Mouse (Mus musculus): ENCODE data around the gene Acox3. TPM values are rescaled to one million over a fixed set of nuclear protein-coding genes. Genes with fewer than 3 reads are reported as not detected.

Gene Acox3
- polyA plus RNA-seq, 1 experiment from 2014 or later = 18.5 TPM

- Histone ChIP-seq H3K4me3 (no peak overlapping the region), H3K4me1 (replicated peaks) (peaks cover 8% of the 10 kb centered on the region; the same call in 1 of the 2 replicates), H3K27ac (replicated peaks) (no peak overlapping the region), H3K9ac (no peak overlapping the region), H3K4me2 (no peak overlapping the region), H3K27me3 (no peaks in the 10 kb centered on the region), H3K36me3 (no peaks in the 10 kb centered on the region), H3K9me3 (no peaks in the 10 kb centered on the region)
- ATAC-seq (ENCODE audit: low read depth) = no peak
These were observed 41.0 kb downstream of the Acox3 start for GRCm38 (mm10) chr5:35623831-35624230.

DNA sequence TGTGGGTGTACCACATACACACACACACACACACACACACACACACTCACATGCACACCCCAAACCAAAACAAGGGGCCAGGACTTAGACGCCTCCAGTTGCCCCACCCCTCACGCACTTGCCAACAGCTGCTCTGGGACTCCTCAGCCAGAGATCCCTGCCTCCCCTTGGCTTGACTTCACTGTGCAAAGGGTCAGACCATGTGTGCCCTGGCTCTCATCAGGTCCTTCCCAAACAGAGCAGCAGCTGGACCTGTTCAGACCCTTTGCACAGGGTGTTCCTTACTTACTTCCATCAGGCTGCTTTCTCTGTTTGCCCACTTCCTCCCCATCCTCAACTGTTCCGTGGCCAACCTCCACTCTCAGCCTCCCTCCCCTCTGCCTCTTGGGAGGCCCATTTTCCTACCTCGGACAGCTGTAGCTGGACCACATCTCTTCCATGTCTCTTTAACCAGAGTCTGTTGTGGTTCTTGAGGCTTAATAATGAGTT lies 42.0 kb downstream of the Acox3 start:
- WGBS = 82% methylated on average over 4 of the region's 4 CpGs
- H3K27me3 ChIP-seq = no peaks in the 10 kb centered on the region
- no peaks in the 10 kb centered on the region for H3K9me3 ChIP-seq
- H3K4me1 ChIP-seq (replicated peaks) = peaks cover 8% of the 10 kb centered on the region; the same call in 1 of the 2 replicates
- H3K4me2 ChIP-seq = no peak overlapping the region
- no peak overlapping the region for H3K9ac ChIP-seq
- no peak overlapping the region for H3K27ac ChIP-seq (replicated peaks)
- ATAC-seq (ENCODE audit: low read depth) = no peak
- no peaks in the 10 kb centered on the region for H3K36me3 ChIP-seq
- no peak overlapping the region for H3K4me3 ChIP-seq

DNA sequence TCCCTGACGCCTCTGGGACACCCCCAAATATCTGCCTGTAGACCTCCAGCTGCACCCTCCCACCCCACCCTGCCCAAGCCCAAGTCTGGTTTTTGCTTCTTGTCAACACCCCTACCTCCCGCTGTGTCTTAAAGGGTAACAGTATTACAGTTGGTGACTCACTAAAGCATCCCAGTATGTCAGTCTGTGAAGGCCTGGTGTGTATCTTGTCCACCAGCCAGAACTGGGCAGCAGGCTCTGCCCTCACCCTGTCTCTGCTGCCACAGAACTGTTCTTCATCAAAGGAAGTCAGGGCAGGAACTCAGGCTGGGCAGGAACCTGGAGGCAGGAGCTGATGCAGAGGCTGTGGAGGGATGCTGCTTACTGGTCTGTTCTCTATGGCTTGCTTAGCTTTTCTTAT lies 43.6 kb downstream of the Acox3 start:
- Histone ChIP-seq H3K9ac (no peak overlapping the region), H3K27ac (replicated peaks) (no peak overlapping the region), H3K27me3 (no peaks in the 10 kb centered on the region), H3K4me1 (replicated peaks) (peaks cover 2% of the 10 kb centered on the region; the same call in 1 of the 2 replicates), H3K36me3 (no peaks in the 10 kb centered on the region), H3K4me3 (no peak overlapping the region), H3K9me3 (no peaks in the 10 kb centered on the region), H3K4me2 (no peak overlapping the region)
- ATAC-seq (ENCODE audit: low read depth) = no peak
- 90% methylated on average over 2 of the region's 2 CpGs for WGBS

DNA sequence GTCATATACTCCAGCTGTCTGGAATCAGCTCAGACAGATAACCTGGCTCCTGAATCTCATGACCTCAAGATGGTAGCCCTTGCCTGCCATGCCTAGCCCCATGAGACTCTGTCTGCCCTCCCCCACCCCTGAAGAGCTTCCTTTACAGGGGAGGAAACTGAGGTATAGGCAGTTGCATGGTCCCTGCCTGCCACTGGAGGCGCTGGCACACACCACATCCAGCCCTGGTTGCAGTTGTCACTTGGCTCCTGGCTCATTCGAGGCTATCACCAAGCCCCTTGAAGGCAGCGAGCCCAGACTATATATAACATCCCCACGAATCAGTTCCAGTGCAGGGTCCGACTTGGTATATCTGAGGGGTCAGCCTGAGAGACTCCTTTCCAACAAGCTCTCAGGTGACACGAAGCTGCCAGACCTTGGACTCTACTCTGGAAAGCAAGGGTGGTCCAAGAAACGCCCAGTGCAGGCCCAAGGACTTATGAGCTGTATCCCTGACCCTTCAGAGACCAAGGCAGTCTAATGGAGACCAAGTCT lies 44.5 kb downstream of the Acox3 start:
- no peaks in the 10 kb centered on the region for H3K36me3 ChIP-seq
- no peak overlapping the region for H3K4me3 ChIP-seq
- 66% methylated on average over 7 of the region's 7 CpGs for WGBS
- H3K4me1 ChIP-seq (replicated peaks) = no peaks in the 10 kb centered on the region
- H3K9me3 ChIP-seq = no peaks in the 10 kb centered on the region
- no peak for ATAC-seq (ENCODE audit: low read depth)
- no peak overlapping the region for H3K9ac ChIP-seq
- H3K4me2 ChIP-seq = no peak overlapping the region
- H3K27me3 ChIP-seq = no peaks in the 10 kb centered on the region
- no peak overlapping the region for H3K27ac ChIP-seq (replicated peaks)

- no peaks in the 10 kb centered on the region for H3K4me1 ChIP-seq (replicated peaks)
- ATAC-seq (ENCODE audit: low read depth) = no peak
- no peaks in the 10 kb centered on the region for H3K27me3 ChIP-seq
- no peak overlapping the region for H3K27ac ChIP-seq (replicated peaks)
- no peaks in the 10 kb centered on the region for H3K9me3 ChIP-seq
- no peak overlapping the region for H3K9ac ChIP-seq
- WGBS = 52% methylated on average over 1 of the region's 1 CpGs
- no peaks in the 10 kb centered on the region for H3K36me3 ChIP-seq
- no peak overlapping the region for H3K4me2 ChIP-seq
- H3K4me3 ChIP-seq = no peak overlapping the region
These were observed 45.8 kb downstream of the Acox3 start for GRCm38 (mm10) chr5:35628685-35629084.

GRCm38 (mm10) chr5:35629333-35629732 lies 46.5 kb downstream of the Acox3 start:
- H3K36me3 ChIP-seq = no peaks in the 10 kb centered on the region

GRCm38 (mm10) chr5:35630706-35631105 lies 47.9 kb downstream of the Acox3 start:
- WGBS = 74% methylated on average over 1 of the region's 1 CpGs
- no peaks in the 10 kb centered on the region for H3K27me3 ChIP-seq
- ATAC-seq (ENCODE audit: low read depth) = no peak

More at GRCm38 (mm10) chr5:35629333-35629732, 46.5 kb downstream of the Acox3 start:
- Histone ChIP-seq H3K27ac (replicated peaks) (no peak overlapping the region), H3K9ac (no peak overlapping the region), H3K27me3 (no peaks in the 10 kb centered on the region), H3K4me3 (no peak overlapping the region), H3K4me2 (no peak overlapping the region), H3K4me1 (replicated peaks) (no peaks in the 10 kb centered on the region), H3K9me3 (no peaks in the 10 kb centered on the region)
- ATAC-seq (ENCODE audit: low read depth) = no peak

GRCm38 (mm10) chr5:35631224-35631623 lies 48.4 kb downstream of the Acox3 start:
- 86% methylated on average over 3 of the region's 3 CpGs for WGBS
- H3K4me1 ChIP-seq (replicated peaks) = no peaks in the 10 kb centered on the region
- H3K27me3 ChIP-seq = no peaks in the 10 kb centered on the region
- H3K27ac ChIP-seq (replicated peaks) = no peak overlapping the region
- no peak for ATAC-seq (ENCODE audit: low read depth)
- H3K4me3 ChIP-seq = no peak overlapping the region
- no peak overlapping the region for H3K9ac ChIP-seq
- H3K36me3 ChIP-seq = no peaks in the 10 kb centered on the region
- H3K4me2 ChIP-seq = no peak overlapping the region
- H3K9me3 ChIP-seq = no peaks in the 10 kb centered on the region

More at GRCm38 (mm10) chr5:35630706-35631105, 47.9 kb downstream of the Acox3 start:
- Histone ChIP-seq H3K36me3 (no peaks in the 10 kb centered on the region), H3K9me3 (no peaks in the 10 kb centered on the region), H3K27ac (replicated peaks) (no peak overlapping the region), H3K4me1 (replicated peaks) (no peaks in the 10 kb centered on the region), H3K4me3 (no peak overlapping the region), H3K4me2 (no peak overlapping the region), H3K9ac (no peak overlapping the region)

DNA sequence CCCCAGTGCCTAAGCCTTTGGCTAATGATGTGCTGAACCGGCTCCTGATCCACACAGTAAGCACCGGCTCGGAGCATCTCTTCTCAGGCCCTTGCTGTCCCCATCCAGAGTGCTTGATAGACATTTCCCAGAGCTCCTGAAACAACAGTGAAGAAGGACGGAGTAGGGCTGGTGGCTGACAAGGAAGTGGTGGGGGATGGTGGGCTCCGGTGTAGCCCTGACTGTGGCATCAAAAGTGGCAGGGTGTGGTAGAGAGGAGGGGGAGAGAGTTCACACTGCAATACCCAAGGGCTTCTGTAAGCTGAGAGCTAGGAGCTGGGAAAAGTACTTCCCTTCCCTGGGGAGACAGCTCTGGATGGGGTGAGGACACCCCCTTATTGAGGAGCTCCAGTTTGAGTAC lies 48.9 kb downstream of the Acox3 start:
- no peak overlapping the region for H3K27ac ChIP-seq (replicated peaks)
- ATAC-seq (ENCODE audit: low read depth) = no peak
- no peak overlapping the region for H3K9ac ChIP-seq
- no peaks in the 10 kb centered on the region for H3K4me1 ChIP-seq (replicated peaks)
- H3K9me3 ChIP-seq = no peaks in the 10 kb centered on the region
- H3K4me3 ChIP-seq = no peak overlapping the region
- 79% methylated on average over 5 of the region's 5 CpGs for WGBS
- H3K27me3 ChIP-seq = no peaks in the 10 kb centered on the region
- no peak overlapping the region for H3K4me2 ChIP-seq
- H3K36me3 ChIP-seq = no peaks in the 10 kb centered on the region

- no peak for ATAC-seq (ENCODE audit: low read depth)
- Histone ChIP-seq H3K4me3 (no peak overlapping the region), H3K9me3 (no peaks in the 10 kb centered on the region), H3K9ac (no peak overlapping the region), H3K4me1 (replicated peaks) (no peaks in the 10 kb centered on the region), H3K27me3 (no peaks in the 10 kb centered on the region), H3K4me2 (no peak overlapping the region), H3K27ac (replicated peaks) (no peak overlapping the region), H3K36me3 (no peaks in the 10 kb centered on the region)
- WGBS = 85% methylated on average over 6 of the region's 6 CpGs
These were observed 50.0 kb downstream of the Acox3 start for GRCm38 (mm10) chr5:35632841-35633240.

GRCm38 (mm10) chr5:35636016-35636415 lies 53.2 kb downstream of the Acox3 start:
- Histone ChIP-seq H3K27ac (replicated peaks) (no peak overlapping the region), H3K27me3 (no peaks in the 10 kb centered on the region), H3K9me3 (no peaks in the 10 kb centered on the region), H3K9ac (no peak overlapping the region), H3K36me3 (no peaks in the 10 kb centered on the region), H3K4me2 (no peak overlapping the region), H3K4me3 (no peak overlapping the region), H3K4me1 (replicated peaks) (no peaks in the 10 kb centered on the region)
- 82% methylated on average over 2 of the region's 2 CpGs for WGBS
- ATAC-seq (ENCODE audit: low read depth) = no peak

- H3K4me3 ChIP-seq = no peak overlapping the region
- H3K36me3 ChIP-seq = no peaks in the 10 kb centered on the region
- ATAC-seq (ENCODE audit: low read depth) = no peak
- H3K9ac ChIP-seq = no peak overlapping the region
- no peaks in the 10 kb centered on the region for H3K4me1 ChIP-seq (replicated peaks)
- H3K9me3 ChIP-seq = no peaks in the 10 kb centered on the region
- no peak overlapping the region for H3K4me2 ChIP-seq
- H3K27me3 ChIP-seq = no peaks in the 10 kb centered on the region
- WGBS = 66% methylated on average over 10 of the region's 10 CpGs
- H3K27ac ChIP-seq (replicated peaks) = no peak overlapping the region
These were observed 59.2 kb downstream of the Acox3 start for GRCm38 (mm10) chr5:35641961-35642584.

Data from neural tube, embryonic 13.5 days (tissue).